Mouse (Mus musculus) urinary bladder, postnatal 10 days (tissue): ENCODE measurements around the gene Cntrl.

Source experiments
- DNase-seq: peaks from one replicate; pipeline ENCODE4 v3.0.0; 2022; ENCODE audit warnings: low spot score

The Cntrl gene

GRCm38 (mm10) chr2:35109141-35109923 lies at the start of gene Cntrl:
Cntrl (plus strand) TSS chr2:35109492.
- peak; percentile 83 for DNase-seq

GRCm38 (mm10) chr2:35060256-35060655 lies 49.0 kb upstream of the Cntrl start:
- no peak for DNase-seq

- no peak for DNase-seq
These were observed 48.4 kb upstream of the Cntrl start for GRCm38 (mm10) chr2:35060897-35061296.

- no peak for DNase-seq
These were observed 48.0 kb upstream of the Cntrl start, which contains the start of gene Hc for GRCm38 (mm10) chr2:35061338-35061737. Hc (minus strand) TSS chr2:35061438.

- no peak for DNase-seq
These were observed 45.8 kb upstream of the Cntrl start for GRCm38 (mm10) chr2:35063333-35064030.

- no peak for DNase-seq
These were observed 42.7 kb upstream of the Cntrl start for GRCm38 (mm10) chr2:35066525-35067082.

GRCm38 (mm10) chr2:35067117-35067516 lies 42.2 kb upstream of the Cntrl start:
- no peak for DNase-seq

GRCm38 (mm10) chr2:35069124-35069523 lies 40.2 kb upstream of the Cntrl start:
- no peak for DNase-seq

- DNase-seq, result no peak
These were observed 39.0 kb upstream of the Cntrl start for GRCm38 (mm10) chr2:35070275-35070674.

- DNase-seq, result no peak
These were observed 36.7 kb upstream of the Cntrl start for GRCm38 (mm10) chr2:35072547-35072946.

- no peak for DNase-seq
These were observed 35.0 kb upstream of the Cntrl start for GRCm38 (mm10) chr2:35074328-35074727.

- no peak for DNase-seq
These were observed 30.1 kb upstream of the Cntrl start for GRCm38 (mm10) chr2:35079166-35079565.

- DNase-seq, result no peak
These were observed 21.9 kb upstream of the Cntrl start for GRCm38 (mm10) chr2:35087418-35087817.

- DNase-seq, result no peak
These were observed 8.8 kb upstream of the Cntrl start for GRCm38 (mm10) chr2:35100529-35100928.

- DNase-seq, result no peak
These were observed 7.8 kb upstream of the Cntrl start, which contains the start of gene AI182371 for GRCm38 (mm10) chr2:35101443-35101842. AI182371 (minus strand) TSS chr2:35101543.

- no peak for DNase-seq
These were observed 6.5 kb upstream of the Cntrl start for GRCm38 (mm10) chr2:35102777-35103176.

GRCm38 (mm10) chr2:35103558-35103957 lies 5.7 kb upstream of the Cntrl start:
- no peak for DNase-seq

- no peak for DNase-seq
These were observed 4.4 kb upstream of the Cntrl start for GRCm38 (mm10) chr2:35104843-35105242.

GRCm38 (mm10) chr2:35107984-35108635 lies 1.2 kb upstream of the Cntrl start:
- no peak for DNase-seq

- no peak for DNase-seq
These were observed 580 bp upstream of the Cntrl start for GRCm38 (mm10) chr2:35108712-35109111.

GRCm38 (mm10) chr2:35109924-35110304 lies 622 bp downstream of the Cntrl start:
- DNase-seq, result no peak

- no peak for DNase-seq
These were observed 1.2 kb downstream of the Cntrl start for GRCm38 (mm10) chr2:35110521-35110920.
